Mouse (Mus musculus) testis, adult 2 months (tissue): ENCODE results near the gene Raet1e. TPM values are rescaled to one million over a fixed set of nuclear protein-coding genes. Genes with fewer than 3 reads are reported as not detected.
A peak's percentile ranks its signal among the peaks of the same experiment; 100 is the strongest.
"Not testable (repeated sequence)": the region's sequence is repeated elsewhere in the genome, so short reads cannot be mapped to it uniquely, and the experiment has no call there.

ENCODE experiments used
- H3K27ac ChIP-seq: fragments of 200-500 bp; 2 replicates; pipeline ENCODE4 v1.5.1; 2012; ENCODE audit warnings: low read depth, low read length; ENCODE audit not compliant: control insufficient read depth, insufficient read depth
- H3K27me3 ChIP-seq: fragments of 200-500 bp; 2 replicates; pipeline ENCODE4 v1.6.1; 2012; ENCODE audit warnings: mild to moderate bottlenecking, low read length, moderate library complexity; ENCODE audit not compliant: control insufficient read depth, insufficient read depth
- H3K36me3 ChIP-seq: fragments of 200-500 bp; 2 replicates; pipeline ENCODE4 v1.6.1; 2012; ENCODE audit warnings: mild to moderate bottlenecking, low read length; ENCODE audit not compliant: control insufficient read depth, insufficient read depth
- H3K4me1 ChIP-seq: fragments of 200-500 bp; 2 replicates; pipeline ENCODE4 v1.6.1; 2012; ENCODE audit warnings: low read length; ENCODE audit not compliant: control insufficient read depth, insufficient read depth
- H3K4me3 ChIP-seq: fragments of 200-500 bp; 2 replicates; pipeline ENCODE4 v1.5.1; 2012; ENCODE audit warnings: low read depth, mild to moderate bottlenecking, low read length, moderate library complexity, mixed read lengths; ENCODE audit not compliant: control insufficient read depth
- CTCF ChIP-seq: fragments of 200-500 bp; IDR thresholded peaks from 2 replicates; pipeline ENCODE4 v1.5.1; 2012; ENCODE audit warnings: low read depth, mild to moderate bottlenecking, inconsistent platforms, low read length, moderate library complexity; ENCODE audit not compliant: control insufficient read depth, insufficient read depth, insufficient replicate concordance
- POLR2A ChIP-seq: fragments of 200-500 bp; IDR thresholded peaks from 2 replicates; pipeline ENCODE4 v1.6.1; 2012; ENCODE audit warnings: low read depth, mild to moderate bottlenecking, inconsistent platforms, low read length, moderate library complexity; ENCODE audit not compliant: control insufficient read depth
- polyA plus RNA-seq: library from polyadenylated mRNA; depleted of rRNA; stranded (reverse); fragments of >200 nt; gene quantifications from 2 replicates; pipeline ENCODE4 v1.2.3, GENCODE M21; 2012

The Raet1e gene
- polyA plus RNA-seq, 1 experiment, result 0.12 TPM

DNA sequence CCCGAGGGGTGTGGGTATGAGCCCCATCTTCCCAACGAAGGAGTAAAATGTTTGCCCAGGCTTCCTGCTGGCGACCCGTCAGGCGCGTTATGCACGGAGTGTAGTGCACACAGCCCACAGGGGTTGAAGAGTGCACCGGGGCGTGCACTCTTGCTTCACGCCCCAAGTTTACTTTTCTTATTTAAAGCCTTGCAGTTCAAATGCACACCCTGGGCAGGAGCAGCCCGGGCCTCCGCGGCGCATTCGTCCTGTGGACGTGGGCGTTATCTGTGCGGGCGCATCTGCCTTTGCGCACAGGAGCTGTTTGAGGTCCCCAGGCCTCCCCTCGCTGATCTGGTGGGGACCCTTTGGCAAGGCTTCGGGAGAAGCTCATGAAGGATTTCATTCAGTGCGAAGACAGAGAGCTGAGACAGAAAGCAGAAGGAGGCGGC lies 777 bp downstream of the Raet1e start:
- H3K27me3 ChIP-seq, result no peaks in the 10 kb centered on the region
- no peak overlapping the region for H3K4me3 ChIP-seq
- no peak overlapping the region for H3K27ac ChIP-seq
- peaks cover 5% of the 10 kb centered on the region for H3K4me1 ChIP-seq
- TF ChIP-seq POLR2A (no peak), CTCF (no peak)
- H3K36me3 ChIP-seq, result no peaks in the 10 kb centered on the region

GRCm38 (mm10) chr10:22159581-22160140 lies 1.3 kb downstream of the Raet1e start:
- Histone ChIP-seq H3K4me3 (no peak overlapping the region), H3K27me3 (no peaks in the 10 kb centered on the region), H3K27ac (no peak overlapping the region), H3K4me1 (peaks cover 3% of the 10 kb centered on the region; the same call in 1 of the 2 replicates), H3K36me3 (no peaks in the 10 kb centered on the region)
- TF ChIP-seq CTCF (no peak), POLR2A (no peak)

- H3K27ac ChIP-seq, H3K27me3 ChIP-seq, H3K4me1 ChIP-seq, H3K36me3 ChIP-seq, H3K4me3 ChIP-seq: not testable (repeated sequence)
These were observed 4.9 kb downstream of the Raet1e start for GRCm38 (mm10) chr10:22163279-22163678.

GRCm38 (mm10) chr10:22163705-22164583 lies 5.6 kb downstream of the Raet1e start:
- H3K4me3 ChIP-seq, H3K4me1 ChIP-seq, H3K36me3 ChIP-seq, H3K27me3 ChIP-seq, H3K27ac ChIP-seq: not testable (repeated sequence)
- 0 out of 2 replicates have a peak, but pooled peaks have one; percentile 39 for TF ChIP-seq CTCF

- not testable (repeated sequence) for H3K4me3 ChIP-seq, H3K36me3 ChIP-seq, H3K27ac ChIP-seq
These were observed 7.1 kb downstream of the Raet1e start for GRCm38 (mm10) chr10:22165328-22166003.

GRCm38 (mm10) chr10:22166025-22166424 lies 7.7 kb downstream of the Raet1e start:
- H3K4me3 ChIP-seq, H3K27ac ChIP-seq: not testable (repeated sequence)

More at GRCm38 (mm10) chr10:22165328-22166003, 7.1 kb downstream of the Raet1e start:
- not testable (repeated sequence) for H3K27me3 ChIP-seq, H3K4me1 ChIP-seq

DNA sequence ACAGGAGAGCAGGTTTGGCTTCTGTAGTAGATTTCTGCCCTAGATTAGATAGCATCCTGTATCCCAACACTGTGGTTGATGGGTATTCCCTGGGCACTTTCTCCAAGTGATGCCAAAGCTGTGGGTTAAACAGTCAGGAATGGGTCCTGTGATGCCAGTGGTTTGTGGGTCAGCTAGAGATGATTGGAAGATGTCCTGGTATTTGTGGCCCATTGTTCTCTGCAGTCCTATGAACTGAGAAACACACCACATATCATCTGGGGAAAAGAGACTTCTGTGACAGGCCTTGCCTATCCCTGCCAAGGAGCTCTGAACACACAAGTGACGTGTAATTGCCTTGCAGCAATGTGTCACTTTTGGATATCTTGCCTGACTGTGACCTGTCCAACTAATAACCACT lies 8.7 kb downstream of the Raet1e start:
- not testable (repeated sequence) for H3K27me3 ChIP-seq, H3K4me1 ChIP-seq, H3K4me3 ChIP-seq, H3K36me3 ChIP-seq, H3K27ac ChIP-seq

More at GRCm38 (mm10) chr10:22166025-22166424, 7.7 kb downstream of the Raet1e start:
- not testable (repeated sequence) for H3K36me3 ChIP-seq, H3K27me3 ChIP-seq, H3K4me1 ChIP-seq

DNA sequence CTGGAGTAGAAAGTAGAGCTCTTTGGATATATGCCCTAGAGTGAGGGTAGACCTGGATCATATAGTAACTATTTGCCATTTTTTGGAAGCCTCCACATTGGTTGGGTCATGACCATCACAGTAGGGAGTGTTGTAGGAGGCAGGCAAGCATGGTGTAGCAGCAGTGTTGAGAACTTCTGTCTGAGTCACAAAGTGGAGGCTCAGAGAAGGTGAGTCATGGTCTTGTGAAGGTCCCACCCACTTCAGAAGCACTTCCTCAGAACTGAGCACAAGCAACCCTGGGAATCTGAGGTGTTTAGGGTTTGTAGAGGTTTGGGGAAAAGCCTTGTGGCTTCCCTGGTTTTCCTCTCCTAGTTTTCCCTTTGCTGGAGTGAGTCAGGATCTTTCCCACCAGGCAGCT lies 10.7 kb downstream of the Raet1e start:
- not testable (repeated sequence) for H3K27me3 ChIP-seq, H3K36me3 ChIP-seq, H3K4me1 ChIP-seq, H3K27ac ChIP-seq, H3K4me3 ChIP-seq

DNA sequence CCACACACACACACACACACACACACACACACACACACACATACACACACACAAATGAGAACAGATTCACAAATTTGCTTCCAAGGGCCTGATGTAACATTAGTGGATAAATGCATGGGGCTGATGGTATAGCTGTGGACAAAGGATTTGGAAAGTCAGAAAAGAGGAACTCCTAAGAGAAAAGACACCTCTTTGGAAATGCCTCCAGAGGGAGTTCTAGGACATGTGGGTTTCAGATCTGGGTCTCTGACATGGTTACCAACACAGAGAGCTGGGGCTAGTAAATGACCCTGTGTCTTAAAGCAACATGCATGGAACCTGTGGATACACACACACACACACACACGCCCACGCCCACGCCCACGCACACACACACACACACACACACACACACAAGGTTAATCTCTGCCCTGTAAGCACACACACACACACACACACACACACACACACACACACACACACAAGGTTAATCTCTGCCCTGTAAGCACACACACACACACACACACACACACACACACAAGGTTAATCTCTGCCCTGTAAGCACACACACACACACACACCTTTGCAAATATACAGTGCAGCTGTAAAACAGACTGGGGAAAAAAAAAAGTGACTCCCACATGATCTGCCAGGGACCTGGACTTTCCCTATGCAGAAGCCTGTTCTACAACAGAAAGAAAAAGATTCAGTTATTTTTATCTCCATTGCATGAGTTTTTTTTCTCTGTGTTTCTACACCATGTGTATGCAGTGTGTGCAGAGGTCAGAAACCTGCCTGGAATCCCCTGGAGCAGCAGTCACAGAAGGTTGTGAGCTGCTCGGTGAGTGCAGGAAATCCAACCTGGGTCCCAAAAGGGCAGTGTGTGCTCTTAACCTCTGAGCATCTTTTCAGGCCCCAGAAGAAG lies 14.3 kb downstream of the Raet1e start:
- H3K4me1 ChIP-seq, H3K27me3 ChIP-seq, H3K27ac ChIP-seq, H3K36me3 ChIP-seq, H3K4me3 ChIP-seq: not testable (repeated sequence)

DNA sequence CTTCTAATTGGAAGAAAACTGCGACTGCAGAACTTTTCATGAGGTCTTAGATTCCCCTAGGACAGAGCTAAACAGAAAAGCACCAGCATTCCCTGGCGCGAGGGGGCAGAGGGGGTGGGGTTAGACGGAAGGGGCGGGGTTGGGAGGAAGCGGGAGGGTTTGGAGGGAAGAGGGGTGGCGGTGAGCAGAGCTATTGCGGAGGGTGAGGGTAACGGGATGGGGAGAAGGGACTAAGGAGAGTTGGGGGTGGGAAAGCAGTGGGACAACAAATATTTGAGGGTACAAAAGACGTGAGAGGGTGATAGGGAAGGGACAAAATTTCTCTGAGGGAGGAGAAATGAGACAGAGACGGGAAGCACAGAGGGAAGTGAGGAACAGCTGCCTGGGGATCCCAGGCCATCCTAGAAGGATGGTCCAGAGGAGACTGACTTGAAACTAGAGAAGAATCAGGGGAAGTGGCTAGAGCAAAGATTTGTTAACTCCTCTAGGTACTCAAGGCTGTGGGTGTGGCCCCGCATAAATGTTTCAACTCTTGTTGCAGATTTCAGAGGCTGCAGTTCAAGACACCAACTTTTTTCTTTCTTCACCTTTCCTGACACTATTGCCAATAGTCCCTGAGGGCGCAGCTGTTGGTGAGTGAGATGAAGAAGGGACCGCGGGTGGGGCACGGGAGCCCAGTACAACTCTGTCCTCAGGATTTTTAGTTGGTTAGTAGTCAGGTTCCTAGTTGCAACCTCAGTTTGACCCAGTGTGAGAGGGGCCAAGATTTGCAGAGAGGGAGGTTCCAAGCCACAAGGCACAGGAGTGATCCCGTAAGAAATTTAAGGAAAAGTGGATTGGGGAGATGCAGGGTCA lies 15.2 kb downstream of the Raet1e start:
- H3K27me3 ChIP-seq, H3K4me1 ChIP-seq, H3K36me3 ChIP-seq, H3K4me3 ChIP-seq, H3K27ac ChIP-seq: not testable (repeated sequence)
